Mouse (Mus musculus) hindbrain, embryonic 11.5 days (tissue): Measurements from ENCODE around the gene Gfra1. TPM values are rescaled to one million over a fixed set of nuclear protein-coding genes. Genes with fewer than 3 reads are reported as not detected.

Source experiments
- ATAC-seq: fragments of 200-750 bp; cut with Nextera tagmentation; 2 replicates; pipeline ENCODE4 v1.8.0; 2017; ENCODE audit warnings: mild to moderate bottlenecking, moderate TSS enrichment, moderate library complexity; ENCODE audit not compliant: low FRiP score
- DNase-seq: peaks from one replicate; pipeline ENCODE4 v3.0.0-alpha.2; 2015; ENCODE audit warnings: low spot score
- H3K27ac ChIP-seq: fragments of 300-500 bp; sonication (generic); 2 replicates; pipeline ENCODE4 v1.5.1; 2014; ENCODE audit warnings: mild to moderate bottlenecking, low read depth, low read length
- H3K27me3 ChIP-seq: fragments of 300-500 bp; sonication (generic); 2 replicates; pipeline ENCODE4 v1.6.1; 2014; ENCODE audit warnings: mild to moderate bottlenecking, low read length, moderate library complexity, mixed read lengths; ENCODE audit not compliant: control insufficient read depth, insufficient read depth
- H3K36me3 ChIP-seq: fragments of 300-500 bp; sonication (generic); 2 replicates; pipeline ENCODE4 v1.6.1; 2014; ENCODE audit warnings: mild to moderate bottlenecking, low read length, moderate library complexity, mixed read lengths; ENCODE audit not compliant: control insufficient read depth, insufficient read depth
- H3K4me1 ChIP-seq: fragments of 300-500 bp; sonication (generic); replicated peaks from 2 replicates; pipeline ENCODE4 v1.6.1; 2014; ENCODE audit warnings: low read length, mixed read lengths; ENCODE audit not compliant: control insufficient read depth, insufficient read depth
- H3K4me2 ChIP-seq: fragments of 300-500 bp; sonication (generic); replicated peaks from 2 replicates; pipeline ENCODE4 v1.6.1; 2014; ENCODE audit warnings: mild to moderate bottlenecking, low read depth, low read length
- H3K4me3 ChIP-seq: fragments of 300-500 bp; sonication (generic); 2 replicates; pipeline ENCODE4 v1.5.1; 2014; ENCODE audit warnings: low read depth, low read length
- H3K9ac ChIP-seq: fragments of 300-500 bp; sonication (generic); 2 replicates; pipeline ENCODE4 v1.6.1; 2014; ENCODE audit warnings: low read depth, low read length
- H3K9me3 ChIP-seq: fragments of 300-500 bp; sonication (generic); 2 replicates; pipeline ENCODE4 v1.6.1; 2016; ENCODE audit warnings: low read length; ENCODE audit not compliant: control insufficient read depth
- WGBS: fragments of 180-500 bp; shearing (Covaris S2); extraction: QIAGEN DNeasy Blood & Tissue Kit; methylation state at CpG from one replicate; pipeline ENCODE4 v1.1.7; 2014; 5-methylcytosine and 5-hydroxymethylcytosine counted together
- polyA plus RNA-seq: library from polyadenylated mRNA; unstranded; fragments of >200 nt; fragmentation: Nextera tagmentation; extraction: Ambion mirVana; gene quantifications from 2 replicates; pipeline ENCODE4 v1.2.1, GENCODE M21; 2014

Gene Gfra1
- polyA plus RNA-seq, 1 experiment from 2014 or later: 30.6 TPM

- 92% methylated on average over 7 of the region's 7 CpGs for WGBS
- ATAC-seq (no peak), DNase-seq (no peak)
- peaks cover 8% of the 10 kb centered on the region; the same call in 1 of the 2 replicates for H3K4me1 ChIP-seq
- no peaks in the 10 kb centered on the region for H3K36me3 ChIP-seq
- no peaks in the 10 kb centered on the region for H3K9me3 ChIP-seq
- H3K4me2 ChIP-seq: no peak overlapping the region
- H3K27me3 ChIP-seq: no peaks in the 10 kb centered on the region
- H3K9ac ChIP-seq: no peak overlapping the region
- H3K4me3 ChIP-seq: no peak overlapping the region
- H3K27ac ChIP-seq: no peak overlapping the region
Measured at GRCm38 (mm10) chr19:58393121-58393520, 62.6 kb downstream of the Gfra1 start.

GRCm38 (mm10) chr19:58391796-58392195 lies 63.9 kb downstream of the Gfra1 start:
- H3K27ac ChIP-seq: no peak overlapping the region

GRCm38 (mm10) chr19:58389466-58389865 lies 66.2 kb downstream of the Gfra1 start:
- no peak for ATAC-seq
- no peak for DNase-seq
- Histone ChIP-seq H3K27me3 (no peaks in the 10 kb centered on the region), H3K4me2 (no peak overlapping the region), H3K9me3 (no peaks in the 10 kb centered on the region), H3K36me3 (no peaks in the 10 kb centered on the region), H3K9ac (no peak overlapping the region), H3K4me3 (no peak overlapping the region), H3K27ac (no peak overlapping the region), H3K4me1 (no peaks in the 10 kb centered on the region)
- 95% methylated on average over 8 of the region's 8 CpGs for WGBS

More at GRCm38 (mm10) chr19:58391796-58392195, 63.9 kb downstream of the Gfra1 start:
- no peak overlapping the region for H3K9ac ChIP-seq
- 86% methylated on average over 5 of the region's 5 CpGs for WGBS
- no peak overlapping the region for H3K4me3 ChIP-seq
- no peak for ATAC-seq
- peaks cover 8% of the 10 kb centered on the region; the same call in 1 of the 2 replicates for H3K4me1 ChIP-seq
- H3K9me3 ChIP-seq: no peaks in the 10 kb centered on the region
- no peak for DNase-seq
- no peaks in the 10 kb centered on the region for H3K36me3 ChIP-seq
- no peak overlapping the region for H3K4me2 ChIP-seq
- H3K27me3 ChIP-seq: no peaks in the 10 kb centered on the region

- 55% methylated on average over 18 of the region's 18 CpGs for WGBS
- ATAC-seq: no peak
- H3K4me2 ChIP-seq: no peak overlapping the region
- H3K36me3 ChIP-seq: no peaks in the 10 kb centered on the region
- H3K4me3 ChIP-seq: no peak overlapping the region
- no peak overlapping the region for H3K9ac ChIP-seq
- no peak for DNase-seq
- no peaks in the 10 kb centered on the region for H3K4me1 ChIP-seq
- no peaks in the 10 kb centered on the region for H3K9me3 ChIP-seq
- H3K27me3 ChIP-seq: no peaks in the 10 kb centered on the region
- H3K27ac ChIP-seq: no peak overlapping the region
Measured at GRCm38 (mm10) chr19:58388851-58389447, 66.8 kb downstream of the Gfra1 start.

GRCm38 (mm10) chr19:58383273-58383672 lies 72.4 kb downstream of the Gfra1 start:
- DNase-seq (no peak), ATAC-seq (no peak)
- H3K4me2 ChIP-seq: no peak overlapping the region
- H3K27ac ChIP-seq: no peak overlapping the region
- H3K36me3 ChIP-seq: no peaks in the 10 kb centered on the region
- no peaks in the 10 kb centered on the region for H3K4me1 ChIP-seq
- 64% methylated on average over 3 of the region's 3 CpGs for WGBS
- no peaks in the 10 kb centered on the region for H3K9me3 ChIP-seq
- H3K27me3 ChIP-seq: no peaks in the 10 kb centered on the region
- no peak overlapping the region for H3K9ac ChIP-seq
- no peak overlapping the region for H3K4me3 ChIP-seq

- no peaks in the 10 kb centered on the region for H3K36me3 ChIP-seq
- no peak overlapping the region for H3K4me2 ChIP-seq
- H3K9ac ChIP-seq: no peak overlapping the region
- no peak overlapping the region for H3K27ac ChIP-seq
- ATAC-seq: no peak
- 94% methylated on average over 7 of the region's 7 CpGs for WGBS
- no peak for DNase-seq
- no peaks in the 10 kb centered on the region for H3K4me1 ChIP-seq
- no peaks in the 10 kb centered on the region for H3K27me3 ChIP-seq
- no peaks in the 10 kb centered on the region for H3K9me3 ChIP-seq
- H3K4me3 ChIP-seq: no peak overlapping the region
Measured at GRCm38 (mm10) chr19:58382535-58382934, 73.2 kb downstream of the Gfra1 start.

- no peak for ATAC-seq
- no peak overlapping the region for H3K4me3 ChIP-seq
- no peaks in the 10 kb centered on the region for H3K9me3 ChIP-seq
- H3K27me3 ChIP-seq: no peaks in the 10 kb centered on the region
- H3K9ac ChIP-seq: no peak overlapping the region
- H3K27ac ChIP-seq: no peak overlapping the region
- no peaks in the 10 kb centered on the region for H3K36me3 ChIP-seq
- H3K4me2 ChIP-seq: no peak overlapping the region
- DNase-seq: no peak
- no peaks in the 10 kb centered on the region for H3K4me1 ChIP-seq
- 90% methylated on average over 8 of the region's 8 CpGs for WGBS
Measured at GRCm38 (mm10) chr19:58377969-58378368, 77.7 kb downstream of the Gfra1 start.

- Histone ChIP-seq H3K9ac (no peak overlapping the region), H3K9me3 (no peaks in the 10 kb centered on the region), H3K36me3 (no peaks in the 10 kb centered on the region), H3K4me1 (no peaks in the 10 kb centered on the region), H3K27ac (no peak overlapping the region), H3K27me3 (no peaks in the 10 kb centered on the region), H3K4me2 (no peak overlapping the region), H3K4me3 (no peak overlapping the region)
- DNase-seq: no peak
- WGBS: 83% methylated on average over 8 of the region's 8 CpGs
- ATAC-seq: no peak
Measured at GRCm38 (mm10) chr19:58376675-58377102, 79.0 kb downstream of the Gfra1 start.

- DNase-seq: no peak
- Histone ChIP-seq H3K4me1 (no peaks in the 10 kb centered on the region), H3K4me3 (no peak overlapping the region), H3K36me3 (no peaks in the 10 kb centered on the region), H3K27me3 (no peaks in the 10 kb centered on the region), H3K9ac (no peak overlapping the region), H3K9me3 (no peaks in the 10 kb centered on the region), H3K4me2 (no peak overlapping the region), H3K27ac (no peak overlapping the region)
- no peak for ATAC-seq
- WGBS: 98% methylated on average over 5 of the region's 5 CpGs
Measured at GRCm38 (mm10) chr19:58374648-58375047, 81.1 kb downstream of the Gfra1 start.
